Mouse (Mus musculus) neural tube, embryonic 14.5 days (tissue): Measurements from ENCODE around the gene Slc34a3. TPM values are rescaled to one million over a fixed set of nuclear protein-coding genes. Genes with fewer than 3 reads are reported as not detected.
A peak's percentile ranks its signal among the peaks of the same experiment; 100 is the strongest.

Source experiments
- ATAC-seq: fragments of 200-750 bp; cut with Nextera tagmentation; 2 replicates; pipeline ENCODE4 v1.8.0; 2017; ENCODE audit warnings: low read depth, mild to moderate bottlenecking, moderate TSS enrichment, moderate library complexity
- H3K27ac ChIP-seq: fragments of 300-500 bp; sonication (generic); 2 replicates; pipeline ENCODE4 v1.5.1; 2014; ENCODE audit warnings: low read depth, mild to moderate bottlenecking, control low read depth, low read length, moderate library complexity, mixed read lengths
- H3K27me3 ChIP-seq: fragments of 300-500 bp; sonication (generic); 2 replicates; pipeline ENCODE4 v1.6.1; 2014; ENCODE audit warnings: low read length; ENCODE audit not compliant: control insufficient read depth, insufficient read depth
- H3K36me3 ChIP-seq: fragments of 300-500 bp; sonication (generic); 2 replicates; pipeline ENCODE4 v1.6.1; 2014; ENCODE audit warnings: low read length, mixed read lengths; ENCODE audit not compliant: control insufficient read depth, insufficient read depth
- H3K4me1 ChIP-seq: fragments of 300-500 bp; sonication (generic); 2 replicates; pipeline ENCODE4 v1.6.1; 2014; ENCODE audit warnings: low read length; ENCODE audit not compliant: control insufficient read depth, insufficient read depth
- H3K4me2 ChIP-seq: fragments of 300-500 bp; sonication (generic); 2 replicates; pipeline ENCODE4 v1.6.1; 2014; ENCODE audit warnings: mild to moderate bottlenecking, low read depth, low read length, control low read depth
- H3K4me3 ChIP-seq: fragments of 300-500 bp; sonication (generic); 2 replicates; pipeline ENCODE4 v1.5.1; 2014; ENCODE audit warnings: low read depth, low read length, control low read depth, mixed read lengths
- H3K9ac ChIP-seq: fragments of 300-500 bp; sonication (generic); replicated peaks from 2 replicates; pipeline ENCODE4 v1.6.1; 2014; ENCODE audit warnings: low read depth, mild to moderate bottlenecking, control low read depth, low read length, mixed read lengths
- H3K9me3 ChIP-seq: fragments of 300-500 bp; sonication (generic); 2 replicates; pipeline ENCODE4 v1.6.1; 2016; ENCODE audit warnings: low read length; ENCODE audit not compliant: control insufficient read depth
- WGBS: fragments of 180-500 bp; shearing (Covaris S2); extraction: QIAGEN DNeasy Blood & Tissue Kit; methylation state at CpG from one replicate; pipeline ENCODE4 v1.1.7; 2014; 5-methylcytosine and 5-hydroxymethylcytosine counted together
- polyA plus RNA-seq: library from polyadenylated mRNA; unstranded; fragments of >200 nt; fragmentation: Nextera tagmentation; extraction: Ambion mirVana; gene quantifications from 2 replicates; pipeline ENCODE4 v1.2.1, GENCODE M21; 2014

The Slc34a3 gene
- polyA plus RNA-seq, 1 experiment from 2014 or later, result not detected

GRCm38 (mm10) chr2:25195211-25196156 lies 38.7 kb downstream of the Slc34a3 start:
- H3K4me2 ChIP-seq, result 0 out of 2 replicates have a peak overlapping the region, but pooled peaks have one; percentile 16
- peaks cover 20% of the 10 kb centered on the region for H3K36me3 ChIP-seq
- 23% methylated on average over 55 of the region's 55 CpGs for WGBS
- H3K27ac ChIP-seq, result no peak overlapping the region
- H3K9me3 ChIP-seq, result no peaks in the 10 kb centered on the region
- H3K4me3 ChIP-seq, result no peak overlapping the region; the same call in 1 of the 2 replicates
- no peak overlapping the region for H3K9ac ChIP-seq
- H3K27me3 ChIP-seq, result peaks cover 9% of the 10 kb centered on the region; the same call in 1 of the 2 replicates
- ATAC-seq, result no peak
- no peaks in the 10 kb centered on the region for H3K4me1 ChIP-seq

GRCm38 (mm10) chr2:25194486-25195171 lies 39.5 kb downstream of the Slc34a3 start:
- H3K36me3 ChIP-seq, result peaks cover 11% of the 10 kb centered on the region
- WGBS, result 87% methylated on average over 17 of the region's 17 CpGs
- no peak overlapping the region for H3K4me2 ChIP-seq
- H3K27ac ChIP-seq, result no peak overlapping the region
- no peak for ATAC-seq
- H3K4me1 ChIP-seq, result no peaks in the 10 kb centered on the region
- H3K27me3 ChIP-seq, result peaks cover 9% of the 10 kb centered on the region; the same call in 1 of the 2 replicates
- H3K4me3 ChIP-seq, result no peak overlapping the region
- H3K9ac ChIP-seq, result no peak overlapping the region
- H3K9me3 ChIP-seq, result no peaks in the 10 kb centered on the region

GRCm38 (mm10) chr2:25194006-25194405 lies 40.2 kb downstream of the Slc34a3 start:
- no peak overlapping the region for H3K27ac ChIP-seq
- H3K9ac ChIP-seq, result no peak overlapping the region
- WGBS, result 80% methylated on average over 5 of the region's 5 CpGs
- H3K9me3 ChIP-seq, result no peaks in the 10 kb centered on the region
- no peak overlapping the region for H3K4me2 ChIP-seq
- H3K27me3 ChIP-seq, result peaks cover 9% of the 10 kb centered on the region; the same call in 1 of the 2 replicates
- no peak overlapping the region for H3K4me3 ChIP-seq
- ATAC-seq, result no peak
- peaks cover 7% of the 10 kb centered on the region for H3K36me3 ChIP-seq
- no peaks in the 10 kb centered on the region for H3K4me1 ChIP-seq

- H3K36me3 ChIP-seq, result peaks cover 5% of the 10 kb centered on the region; the same call in 1 of the 2 replicates
- no peak overlapping the region for H3K4me2 ChIP-seq
- H3K27me3 ChIP-seq, result peaks cover 9% of the 10 kb centered on the region; the same call in 1 of the 2 replicates
- no peak overlapping the region for H3K27ac ChIP-seq
- peak; percentile 83 for ATAC-seq
- no peak overlapping the region for H3K4me3 ChIP-seq
- H3K9me3 ChIP-seq, result no peaks in the 10 kb centered on the region
- H3K9ac ChIP-seq, result no peak overlapping the region
- 2% methylated on average over 6 of the region's 6 CpGs for WGBS
- no peaks in the 10 kb centered on the region for H3K4me1 ChIP-seq
Observed at GRCm38 (mm10) chr2:25193330-25193770, 40.8 kb downstream of the Slc34a3 start.

GRCm38 (mm10) chr2:25187841-25188240 lies 46.3 kb downstream of the Slc34a3 start:
- Histone ChIP-seq H3K9ac (no peak overlapping the region), H3K27ac (no peak overlapping the region), H3K4me1 (peaks cover 1% of the 10 kb centered on the region), H3K4me2 (no peak overlapping the region), H3K27me3 (no peaks in the 10 kb centered on the region), H3K4me3 (no peak overlapping the region), H3K9me3 (no peaks in the 10 kb centered on the region), H3K36me3 (no peaks in the 10 kb centered on the region)
- ATAC-seq, result no peak
- 82% methylated on average over 6 of the region's 6 CpGs for WGBS

- Histone ChIP-seq H3K9me3 (no peaks in the 10 kb centered on the region), H3K4me3 (peak overlapping the region; percentile 32), H3K4me2 (peak overlapping the region; percentile 46), H3K27me3 (no peaks in the 10 kb centered on the region), H3K9ac (no peak overlapping the region), H3K27ac (peak overlapping the region; percentile 68), H3K4me1 (peaks cover 5% of the 10 kb centered on the region), H3K36me3 (no peaks in the 10 kb centered on the region)
- 36% methylated on average over 5 of the region's 5 CpGs for WGBS
- ATAC-seq, result no peak
Observed at GRCm38 (mm10) chr2:25186575-25186930, 47.6 kb downstream of the Slc34a3 start.

- peaks cover 5% of the 10 kb centered on the region for H3K4me1 ChIP-seq
- H3K4me3 ChIP-seq, result peak overlapping the region; percentile 32
- no peaks in the 10 kb centered on the region for H3K27me3 ChIP-seq
- H3K9ac ChIP-seq, result peak overlapping the region; percentile 43
- H3K27ac ChIP-seq, result peak overlapping the region; percentile 68
- H3K36me3 ChIP-seq, result no peaks in the 10 kb centered on the region
- H3K9me3 ChIP-seq, result no peaks in the 10 kb centered on the region
- peak overlapping the region; percentile 46 for H3K4me2 ChIP-seq
- peak; percentile 83 for ATAC-seq
- WGBS, result under 1% methylated on average over 57 of the region's 64 CpGs
Observed at GRCm38 (mm10) chr2:25185625-25186574, 48.3 kb downstream of the Slc34a3 start.

- H3K4me2 ChIP-seq, result peak overlapping the region; percentile 46; the same call in 1 of the 2 replicates
- no peak overlapping the region for H3K27ac ChIP-seq
Observed at GRCm38 (mm10) chr2:25184496-25184895, 49.7 kb downstream of the Slc34a3 start.

More at GRCm38 (mm10) chr2:25184496-25184895, 49.7 kb downstream of the Slc34a3 start:
- Histone ChIP-seq H3K9ac (no peak overlapping the region), H3K4me3 (no peak overlapping the region), H3K4me1 (peaks cover 9% of the 10 kb centered on the region), H3K9me3 (no peaks in the 10 kb centered on the region), H3K36me3 (no peaks in the 10 kb centered on the region), H3K27me3 (no peaks in the 10 kb centered on the region)
- no peak for ATAC-seq
- 89% methylated on average over 7 of the region's 7 CpGs for WGBS
